Mouse (Mus musculus): ENCODE measurements at regions not wholly inside any gene's neighbourhood (a gene's known extent, or its start where the extent isn't known, plus 50 kb on each side); places are given as distances from the start of the nearest gene placed in this dataset.

- no peak for TF ChIP-seq EP300 (IDR thresholded peaks at IDR 0.05)
- TF ChIP-seq CTCF (IDR thresholded peaks at IDR 0.05), result no peak
Observed at GRCm38 (mm10) chr14:36453049-36453448, 358.3 kb downstream of the 4930474N05Rik start.

All from lung, postnatal 0 days (tissue).